Mouse (Mus musculus) lung, embryonic 15.5 days (tissue): Measurements from ENCODE around the gene Fstl5. TPM values are rescaled to one million over a fixed set of nuclear protein-coding genes. Genes with fewer than 3 reads are reported as not detected.
"Not testable (repeated sequence)": the region's sequence is repeated elsewhere in the genome, so short reads cannot be mapped to it uniquely, and the experiment has no call there.

Source experiments
- ATAC-seq: fragments of 200-750 bp; cut with Nextera tagmentation; 2 replicates; pipeline ENCODE4 v1.8.0; 2017; ENCODE audit warnings: moderate number of reproducible peaks, borderline replicate concordance; ENCODE audit not compliant: low FRiP score, low TSS enrichment; ENCODE audit errors: extremely low read depth
- H3K27ac ChIP-seq: fragments of 300-500 bp; sonication (generic); 2 replicates; pipeline ENCODE4 v1.5.1; 2015; ENCODE audit warnings: moderate library complexity, mild to moderate bottlenecking, inconsistent platforms
- H3K27me3 ChIP-seq: fragments of 300-500 bp; sonication (generic); 2 replicates; pipeline ENCODE4 v1.6.1; 2015; ENCODE audit warnings: inconsistent platforms
- H3K36me3 ChIP-seq: fragments of 300-500 bp; sonication (generic); 2 replicates; pipeline ENCODE4 v1.6.1; 2015; ENCODE audit warnings: inconsistent platforms
- H3K4me1 ChIP-seq: fragments of 300-500 bp; sonication (generic); 2 replicates; pipeline ENCODE4 v1.6.1; 2015; ENCODE audit warnings: inconsistent platforms
- H3K4me2 ChIP-seq: fragments of 300-500 bp; sonication (generic); 2 replicates; pipeline ENCODE4 v1.6.1; 2015; ENCODE audit warnings: inconsistent platforms, mild to moderate bottlenecking, moderate library complexity
- H3K4me3 ChIP-seq: fragments of 300-500 bp; sonication (generic); 2 replicates; pipeline ENCODE4 v1.5.1; 2015; ENCODE audit warnings: mild to moderate bottlenecking, inconsistent platforms
- H3K9ac ChIP-seq: fragments of 300-500 bp; sonication (generic); 2 replicates; pipeline ENCODE4 v1.6.1; 2015; ENCODE audit warnings: inconsistent platforms
- H3K9me3 ChIP-seq: fragments of 300-500 bp; sonication (generic); 2 replicates; pipeline ENCODE4 v1.6.1; 2016; ENCODE audit warnings: inconsistent platforms
- WGBS: fragments of 180-500 bp; shearing (Covaris S2); methylation state at CpG from one replicate; pipeline ENCODE4 v1.1.7; 2015; 5-methylcytosine and 5-hydroxymethylcytosine counted together
- polyA plus RNA-seq: library from polyadenylated mRNA; unstranded; fragments of >200 nt; fragmentation: Nextera tagmentation; extraction: Ambion mirVana; gene quantifications from 2 replicates; pipeline ENCODE4 v1.2.1, GENCODE M21; 2015

Gene Fstl5
- polyA plus RNA-seq, 1 experiment from 2014 or later, result 0.25 TPM

DNA sequence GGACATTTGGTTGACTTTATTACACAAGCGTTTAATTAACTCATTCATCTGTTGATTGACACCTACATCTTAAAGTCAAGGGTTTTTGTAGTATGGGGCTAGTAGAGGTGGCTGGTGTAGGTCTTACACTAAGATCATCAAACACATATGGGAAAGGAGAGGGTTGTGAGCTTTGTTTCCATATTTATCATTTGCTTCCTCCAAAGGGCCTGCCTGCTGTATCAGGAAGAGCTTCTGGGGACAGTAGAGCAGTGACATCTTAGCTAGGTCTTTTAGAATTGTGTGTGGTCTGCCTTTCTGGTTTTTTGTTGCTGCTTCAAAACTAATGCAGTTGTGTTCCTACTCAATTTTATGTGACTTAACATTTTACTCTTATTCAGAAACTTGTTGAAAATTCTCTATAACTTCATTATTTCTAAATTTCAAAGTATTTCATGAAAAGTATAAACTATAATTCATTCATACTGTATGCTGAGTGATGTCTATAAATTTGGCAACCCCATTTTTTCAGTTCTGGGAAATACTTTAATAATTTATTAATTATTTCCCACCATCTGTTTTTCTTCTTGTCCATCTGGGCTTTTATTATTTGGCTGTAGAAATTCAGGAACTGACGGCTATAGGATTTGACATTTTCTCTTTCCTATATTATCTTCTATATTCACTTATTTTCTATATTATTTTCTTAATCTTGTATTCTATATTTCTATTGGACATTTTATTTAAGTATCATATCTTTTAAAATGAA, 227.1 kb downstream of the Fstl5 start:
- no peaks in the 10 kb centered on the region for H3K9me3 ChIP-seq
- no peak overlapping the region for H3K4me3 ChIP-seq
- WGBS, result 85% methylated on average over 2 of the region's 2 CpGs
- H3K4me2 ChIP-seq, result no peak overlapping the region
- no peaks in the 10 kb centered on the region for H3K36me3 ChIP-seq
- H3K9ac ChIP-seq, result no peak overlapping the region
- H3K27me3 ChIP-seq, result no peaks in the 10 kb centered on the region
- no peak for ATAC-seq
- H3K27ac ChIP-seq, result no peak overlapping the region
- no peaks in the 10 kb centered on the region for H3K4me1 ChIP-seq

DNA sequence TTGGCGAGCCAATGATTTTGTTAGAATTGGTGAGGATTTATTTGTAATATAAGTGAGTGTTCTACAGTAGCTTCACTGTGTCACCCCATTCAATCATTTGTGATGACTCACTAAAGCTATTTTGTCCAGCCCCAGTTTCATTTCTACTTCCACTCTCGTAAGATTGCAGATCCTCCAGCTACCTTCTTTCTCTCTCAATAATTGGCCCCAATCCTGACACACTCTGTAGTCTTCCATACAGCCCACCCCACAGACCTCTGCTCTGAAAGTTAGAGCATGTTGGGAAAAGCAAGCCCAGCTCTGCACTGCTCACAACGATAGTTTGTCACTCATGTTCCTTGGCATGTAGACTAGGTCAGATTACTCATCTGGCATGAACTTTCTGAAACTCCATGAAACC, 242.9 kb downstream of the Fstl5 start:
- Histone ChIP-seq H3K4me1 (no peaks in the 10 kb centered on the region), H3K36me3 (no peaks in the 10 kb centered on the region), H3K27ac (no peak overlapping the region), H3K4me2 (no peak overlapping the region), H3K9me3 (no peaks in the 10 kb centered on the region), H3K4me3 (no peak overlapping the region), H3K9ac (no peak overlapping the region), H3K27me3 (no peaks in the 10 kb centered on the region)
- no peak for ATAC-seq
- 84% methylated on average over 3 of the region's 3 CpGs for WGBS

DNA sequence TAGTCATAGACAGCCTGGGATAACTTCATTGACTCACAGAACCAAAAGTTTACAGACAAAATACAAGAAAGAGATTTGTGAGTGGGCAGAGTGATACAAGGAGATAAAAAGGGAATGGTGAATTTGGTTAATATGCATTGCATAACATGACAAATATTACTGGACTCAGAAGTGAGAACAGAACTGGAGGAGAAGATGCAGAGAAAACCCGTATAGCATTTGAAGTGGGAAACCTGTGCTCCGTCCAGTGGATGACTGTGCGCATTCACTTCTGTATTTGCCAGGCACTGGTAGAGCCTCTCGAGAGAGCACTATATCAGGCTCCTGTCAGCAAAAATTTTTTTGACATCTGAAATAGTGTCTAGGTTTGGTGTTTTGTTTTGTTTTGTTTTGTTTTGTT, 245.5 kb downstream of the Fstl5 start:
- H3K4me2 ChIP-seq, result no peak overlapping the region
- H3K27me3 ChIP-seq, result no peaks in the 10 kb centered on the region
- 94% methylated on average over 4 of the region's 4 CpGs for WGBS
- no peak overlapping the region for H3K27ac ChIP-seq
- H3K9ac ChIP-seq, result no peak overlapping the region
- no peaks in the 10 kb centered on the region for H3K36me3 ChIP-seq
- no peaks in the 10 kb centered on the region for H3K4me1 ChIP-seq
- no peak overlapping the region for H3K4me3 ChIP-seq
- ATAC-seq, result no peak
- H3K9me3 ChIP-seq, result no peaks in the 10 kb centered on the region

DNA sequence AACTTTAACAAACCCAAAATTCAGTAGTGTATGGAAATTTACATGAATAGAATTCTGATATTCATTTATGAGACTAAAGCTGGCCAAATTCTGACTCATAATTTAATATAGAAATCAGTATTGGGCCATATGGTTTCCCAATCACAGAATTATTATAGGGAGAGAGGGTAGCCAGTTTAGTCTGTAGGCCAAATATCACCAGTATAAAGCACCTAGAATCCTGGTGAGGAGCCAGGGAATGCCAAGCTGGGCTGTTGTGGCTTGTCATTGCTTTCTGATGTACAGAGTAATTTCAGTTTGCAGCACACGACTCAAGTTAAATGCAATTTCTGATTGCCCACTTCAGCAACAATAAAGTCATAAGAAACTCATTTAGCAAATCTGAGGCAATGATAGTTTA, 248.4 kb downstream of the Fstl5 start:
- WGBS, result 83% methylated on average over 1 of the region's 1 CpGs
- no peak for ATAC-seq
- no peak overlapping the region for H3K9ac ChIP-seq

DNA sequence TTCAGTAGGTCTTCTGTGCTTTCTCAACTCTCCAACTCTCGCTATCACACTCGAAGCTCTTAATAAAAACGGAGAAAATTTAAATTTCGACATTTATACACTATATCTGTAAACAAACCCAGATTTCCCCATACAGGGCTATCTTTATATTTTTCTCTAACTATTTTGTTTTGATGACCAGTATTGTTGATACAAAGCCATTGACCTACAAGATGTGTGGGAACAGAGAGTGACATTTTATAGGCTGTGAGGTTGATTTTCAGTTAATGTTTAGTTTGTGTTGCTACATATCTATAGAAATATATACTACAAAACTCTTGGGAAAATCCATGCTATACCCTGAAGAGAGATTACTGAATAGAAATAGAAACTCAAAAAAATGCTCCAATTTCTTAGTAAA, 262.9 kb downstream of the Fstl5 start:
- peak; percentile 52; the same call in 1 of the 2 replicates for ATAC-seq
- no peak overlapping the region for H3K4me2 ChIP-seq
- H3K9ac ChIP-seq, result no peak overlapping the region
- no peaks in the 10 kb centered on the region for H3K36me3 ChIP-seq
- no peak overlapping the region for H3K27ac ChIP-seq
- no peaks in the 10 kb centered on the region for H3K4me1 ChIP-seq
- no peaks in the 10 kb centered on the region for H3K27me3 ChIP-seq
- H3K9me3 ChIP-seq, result no peaks in the 10 kb centered on the region
- no peak overlapping the region for H3K4me3 ChIP-seq
- WGBS, result 43% methylated on average over 4 of the region's 4 CpGs

More for the DNA sequence above, 248.4 kb downstream of the Fstl5 start:
- no peaks in the 10 kb centered on the region for H3K9me3 ChIP-seq
- H3K27ac ChIP-seq, result no peak overlapping the region
- no peak overlapping the region for H3K4me2 ChIP-seq
- no peaks in the 10 kb centered on the region for H3K27me3 ChIP-seq
- H3K4me3 ChIP-seq, result no peak overlapping the region
- no peaks in the 10 kb centered on the region for H3K36me3 ChIP-seq
- no peaks in the 10 kb centered on the region for H3K4me1 ChIP-seq

DNA sequence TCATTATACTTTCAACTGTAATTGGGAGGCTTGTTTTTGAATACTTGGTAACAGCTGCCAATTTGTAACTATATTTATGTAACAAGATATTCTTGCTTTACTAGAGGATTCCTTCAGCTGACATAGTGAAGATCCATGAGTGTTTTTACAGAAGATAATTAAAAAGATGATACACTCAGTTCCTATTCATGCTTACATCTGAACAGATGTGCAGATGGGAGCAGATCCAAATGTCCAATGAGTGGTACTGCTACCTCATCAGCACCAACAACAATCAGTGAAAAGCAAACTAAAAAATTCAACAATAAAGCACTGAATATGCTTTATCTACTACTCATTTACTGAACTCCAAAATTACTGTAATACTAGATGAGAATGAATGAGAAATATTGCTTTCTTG, 292.9 kb downstream of the Fstl5 start:
- no peak for ATAC-seq
- no peaks in the 10 kb centered on the region for H3K9me3 ChIP-seq
- no peaks in the 10 kb centered on the region for H3K4me1 ChIP-seq
- no peak overlapping the region for H3K4me2 ChIP-seq
- no peak overlapping the region for H3K9ac ChIP-seq
- H3K4me3 ChIP-seq, result no peak overlapping the region
- H3K27me3 ChIP-seq, result no peaks in the 10 kb centered on the region
- no peaks in the 10 kb centered on the region for H3K36me3 ChIP-seq
- H3K27ac ChIP-seq, result no peak overlapping the region

DNA sequence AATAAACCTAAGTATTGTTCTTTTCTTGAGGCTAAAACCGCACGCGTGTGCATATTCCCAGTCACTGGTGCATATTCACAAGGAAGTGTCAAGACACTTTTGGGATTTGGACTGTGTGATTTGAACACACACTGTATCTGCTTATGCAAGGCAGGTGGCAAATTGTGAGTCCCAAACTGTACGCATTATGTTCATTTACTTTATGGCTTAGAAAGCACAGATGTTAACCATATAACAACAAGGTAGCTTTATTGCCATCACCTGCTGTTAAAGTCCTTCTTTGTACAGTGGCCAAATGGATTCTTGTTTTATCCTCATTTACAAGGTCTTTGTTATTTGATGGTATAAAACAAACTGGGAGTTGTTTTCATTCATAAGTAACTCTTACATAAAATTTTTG, 295.8 kb downstream of the Fstl5 start:
- ATAC-seq, result no peak
- Histone ChIP-seq H3K27me3 (no peaks in the 10 kb centered on the region), H3K4me2 (no peak overlapping the region), H3K36me3 (no peaks in the 10 kb centered on the region), H3K9ac (no peak overlapping the region), H3K27ac (no peak overlapping the region), H3K4me1 (no peaks in the 10 kb centered on the region), H3K4me3 (no peak overlapping the region), H3K9me3 (no peaks in the 10 kb centered on the region)
- 90% methylated on average over 4 of the region's 4 CpGs for WGBS

DNA sequence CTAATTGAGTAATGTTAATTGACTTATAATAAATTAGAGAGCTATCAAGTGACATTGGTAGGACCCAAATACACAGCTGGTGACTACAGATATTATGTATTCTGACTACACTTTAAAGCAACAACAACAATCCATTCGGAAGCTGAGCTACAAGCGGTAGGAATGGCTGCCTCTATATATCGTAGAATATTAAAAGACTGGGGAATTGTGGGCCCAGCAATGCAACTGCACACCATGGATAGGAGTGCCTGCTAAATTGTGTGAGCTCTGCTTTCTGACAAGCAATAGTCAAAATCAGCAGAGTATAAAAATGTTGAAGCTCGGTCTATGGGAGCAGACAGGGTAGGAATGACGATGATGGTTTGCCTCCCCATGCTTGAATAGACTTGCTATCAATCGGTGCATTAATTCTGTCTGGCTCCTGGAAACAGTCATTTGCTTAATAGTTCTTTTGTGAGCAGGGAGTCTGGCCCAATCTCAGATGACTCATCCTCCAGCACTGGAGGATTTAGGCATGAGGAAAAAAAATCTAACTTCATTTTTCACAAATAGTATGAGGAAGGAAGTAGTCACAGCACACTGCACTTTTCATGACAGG, 354.8 kb downstream of the Fstl5 start:
- ATAC-seq, result no peak
- no peak overlapping the region for H3K4me2 ChIP-seq
- H3K4me3 ChIP-seq, result no peak overlapping the region
- H3K36me3 ChIP-seq, result no peaks in the 10 kb centered on the region
- H3K9me3 ChIP-seq, result no peaks in the 10 kb centered on the region
- 83% methylated on average over 6 of the region's 6 CpGs for WGBS
- no peaks in the 10 kb centered on the region for H3K4me1 ChIP-seq
- no peak overlapping the region for H3K9ac ChIP-seq
- H3K27me3 ChIP-seq, result no peaks in the 10 kb centered on the region
- no peak overlapping the region for H3K27ac ChIP-seq

DNA sequence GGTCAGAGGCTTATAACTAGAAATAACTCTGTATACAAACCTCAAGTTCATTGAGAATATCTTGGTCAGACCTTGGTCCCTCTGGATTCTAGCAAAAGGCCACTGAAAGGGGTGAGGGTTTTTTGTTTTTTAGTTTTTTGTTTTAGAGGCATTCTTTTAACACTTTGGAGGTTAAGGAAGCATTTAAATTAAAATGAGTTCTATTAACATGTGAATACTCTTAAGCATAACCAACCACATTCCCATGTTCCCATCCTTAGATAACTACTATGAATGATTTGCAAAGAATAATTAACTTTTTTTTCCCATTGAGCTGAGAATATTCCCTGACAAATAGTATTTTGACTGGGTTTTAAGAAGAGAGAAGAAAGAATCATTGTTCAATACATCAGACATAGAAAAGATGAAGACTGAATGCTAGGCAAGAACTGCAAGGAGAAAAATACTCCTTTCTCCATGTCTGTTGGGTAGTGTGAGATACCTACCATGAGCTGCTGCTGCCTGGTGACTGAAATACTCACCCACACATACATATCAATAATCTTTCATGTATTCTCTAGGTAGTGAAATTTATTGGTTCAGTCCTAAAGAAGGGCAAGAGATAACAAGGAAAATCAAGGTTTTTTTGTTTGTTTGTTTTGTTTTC, 393.3 kb downstream of the Fstl5 start:
- Histone ChIP-seq H3K27me3 (no peaks in the 10 kb centered on the region), H3K4me3 (no peak overlapping the region), H3K9me3 (no peaks in the 10 kb centered on the region), H3K4me1 (no peaks in the 10 kb centered on the region), H3K27ac (no peak overlapping the region), H3K36me3 (no peaks in the 10 kb centered on the region), H3K9ac (no peak overlapping the region), H3K4me2 (no peak overlapping the region)
- no peak for ATAC-seq

DNA sequence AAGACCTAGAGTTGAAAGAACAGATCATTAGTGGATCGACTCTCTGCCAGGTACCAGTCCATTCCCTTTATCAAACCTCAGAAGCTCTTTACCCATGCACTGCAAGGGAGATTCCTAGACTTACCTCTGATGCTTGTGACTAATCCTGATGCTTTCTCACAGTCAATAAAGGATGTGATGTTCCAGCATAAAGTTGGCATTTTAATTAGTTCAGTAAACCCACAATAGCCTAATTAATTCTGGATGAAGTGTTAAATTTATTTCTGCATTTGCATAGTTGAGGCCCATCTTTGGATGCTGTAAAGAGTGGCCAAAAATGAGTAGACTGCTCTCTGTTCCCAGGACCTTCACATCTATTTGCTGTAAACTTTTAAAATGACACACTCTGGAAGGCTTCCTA, 394.1 kb downstream of the Fstl5 start:
- H3K9me3 ChIP-seq, result no peaks in the 10 kb centered on the region
- H3K36me3 ChIP-seq, result no peaks in the 10 kb centered on the region
- no peak overlapping the region for H3K4me2 ChIP-seq
- no peak for ATAC-seq
- 62% methylated on average over 1 of the region's 1 CpGs for WGBS
- no peak overlapping the region for H3K27ac ChIP-seq
- H3K9ac ChIP-seq, result no peak overlapping the region
- H3K27me3 ChIP-seq, result no peaks in the 10 kb centered on the region
- H3K4me3 ChIP-seq, result no peak overlapping the region
- H3K4me1 ChIP-seq, result no peaks in the 10 kb centered on the region

DNA sequence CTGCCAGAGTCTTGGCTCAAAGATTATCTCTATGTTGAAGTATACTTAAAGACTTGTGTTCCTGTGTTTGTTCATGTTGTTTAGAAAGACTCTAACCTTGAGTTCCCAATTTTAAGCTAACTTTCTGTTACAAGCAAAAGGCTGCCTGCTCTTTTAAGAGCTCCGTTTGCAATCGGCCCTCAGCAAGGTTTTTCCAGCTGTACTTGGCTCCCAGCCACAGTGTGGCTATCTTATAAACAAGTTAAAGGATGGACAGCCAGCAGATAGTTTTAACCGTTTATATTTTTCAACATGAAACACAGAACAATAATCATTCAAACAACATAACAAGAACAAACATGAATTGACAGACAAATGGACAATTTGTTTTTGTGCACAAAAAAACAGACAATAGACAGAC, 433.8 kb downstream of the Fstl5 start:
- not testable (repeated sequence) for H3K27ac ChIP-seq, H3K36me3 ChIP-seq, H3K4me3 ChIP-seq, ATAC-seq, H3K27me3 ChIP-seq, H3K4me1 ChIP-seq, H3K9ac ChIP-seq, H3K9me3 ChIP-seq, H3K4me2 ChIP-seq
- 23% methylated on average over 3 of the region's 3 CpGs for WGBS

DNA sequence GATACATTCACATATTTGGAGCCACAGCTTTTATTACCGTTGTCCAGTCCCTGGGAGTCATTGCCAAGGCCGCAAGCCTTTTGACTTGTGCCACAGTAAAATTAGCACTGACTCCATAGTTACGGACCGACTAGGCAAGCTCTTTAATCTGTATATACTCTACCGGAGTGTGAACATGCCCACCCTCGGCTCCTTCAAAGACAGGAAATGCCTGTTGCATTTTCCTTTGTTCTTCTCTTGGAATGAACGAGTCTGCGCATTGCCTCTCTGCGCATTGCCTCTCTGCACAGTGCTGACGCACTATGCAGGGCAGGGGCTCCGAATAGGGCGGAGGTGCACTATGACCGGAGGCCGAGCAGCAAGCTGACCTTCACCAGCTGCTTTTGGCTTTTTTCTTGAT, 434.7 kb downstream of the Fstl5 start:
- H3K27ac ChIP-seq, result no peak overlapping the region
- 81% methylated on average over 14 of the region's 14 CpGs for WGBS

More for the DNA sequence above, 434.7 kb downstream of the Fstl5 start:
- ATAC-seq, result no peak
- Histone ChIP-seq H3K4me1 (no peaks in the 10 kb centered on the region), H3K9ac (no peak overlapping the region), H3K36me3 (no peaks in the 10 kb centered on the region), H3K4me2 (no peak overlapping the region), H3K9me3 (no peaks in the 10 kb centered on the region), H3K4me3 (no peak overlapping the region), H3K27me3 (no peaks in the 10 kb centered on the region)
